Mouse (Mus musculus) Patski (cell line): ENCODE results near the gene Thop1. TPM values are rescaled to one million over a fixed set of nuclear protein-coding genes. Genes with fewer than 3 reads are reported as not detected.

Experiments
- ATAC-seq: fragments of 100-300 bp; one replicate; pipeline ENCODE4 v1.8.0; 2021
- CTCF ChIA-PET: fragments of 350-600 bp; sonication (Branson Sonifier 250); formaldehyde crosslinking; loops from one replicate; lab custom pipeline; 2022; ENCODE audit warnings: inconsistent platforms; lab: Charles Lee
- POLR2A ChIA-PET: fragments of 350-600 bp; sonication (Branson Sonifier 250); formaldehyde crosslinking; loops from one replicate; lab custom pipeline; 2022; ENCODE audit warnings: antibody characterized with exemption, inconsistent platforms; lab: Charles Lee
- DNase-seq: peaks from one replicate; pipeline ENCODE4 v3.0.0-alpha.2; 2011; ENCODE audit warnings: low read depth, low spot score
- H3K27me3 ChIP-seq: fragments of 371-371 bp; one replicate; pipeline ENCODE4 v1.5.1; 2021
- CTCF ChIP-seq: fragments of 100-300 bp; IDR thresholded peaks from one replicate; pipeline ENCODE4 v1.5.1; 2021
- in situ Hi-C: fragments of 300-500 bp; cut with MboI; formaldehyde crosslinking; loops from 3 replicates; pipeline ENCODE4 v1.11.1; 2018; ENCODE audit warnings: low pct_unique_long_range_greater_than_20kb, mixed read lengths
- polyA plus RNA-seq: library from polyadenylated mRNA; unstranded; gene quantifications from one replicate; pipeline ENCODE4 v1.2.3, GENCODE M21; 2021

The Thop1 gene
- polyA plus RNA-seq, 1 experiment from 2014 or later: 43.3 TPM

- H3K27me3 ChIP-seq: no peaks in the 10 kb centered on the region
- ChIA-PET POLR2A (interaction anchor here (0.7 to 1.3 kb wide), 2 partner anchors 13 to 26 kb away, joined by 3 to 4 read pairs; no protein-coding TSS in a partner anchor), CTCF (interaction anchor here (1.3 kb wide), 1 partner anchor 10 kb away, joined by 3 read pairs; no protein-coding TSS in a partner anchor)
- ATAC-seq: peak; percentile 67
- DNase-seq: peak; percentile 25
- TF ChIP-seq CTCF: no peak
- in situ Hi-C loops: no loop called here
These were observed 36.4 kb downstream of the Thop1 start for GRCm38 (mm10) chr10:81106113-81106721.

GRCm38 (mm10) chr10:81112946-81113345 is 43.1 kb downstream of the Thop1 start:
- TF ChIP-seq CTCF: no peak
- ChIA-PET POLR2A (no interaction called here), CTCF (no interaction called here)
- DNase-seq (no peak), ATAC-seq (no peak)
- H3K27me3 ChIP-seq: no peaks in the 10 kb centered on the region
- in situ Hi-C loops: no loop called here

DNA sequence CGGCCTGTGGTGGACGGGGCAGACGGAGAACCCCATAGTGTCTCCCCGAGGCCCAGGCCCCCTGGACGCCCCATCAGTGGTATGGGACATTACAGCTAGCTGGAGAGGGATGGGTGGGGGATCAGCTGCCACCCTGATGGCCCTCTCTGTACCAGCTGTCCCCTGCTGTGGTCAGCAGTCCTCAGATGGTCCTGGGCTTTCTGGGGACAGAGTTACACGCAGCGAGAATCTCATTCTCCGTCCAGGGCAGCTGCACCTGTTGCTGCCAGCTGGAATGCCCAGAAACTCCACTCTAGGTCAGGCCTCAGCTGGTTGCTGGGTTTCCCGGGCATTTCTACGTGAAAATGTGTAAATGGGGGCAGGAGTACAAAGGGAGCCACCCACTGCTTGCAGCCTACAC is 49.8 kb downstream of the Thop1 start:
- POLR2A ChIA-PET: interaction anchor here (1.3 to 1.6 kb wide), 2 partner anchors 8 to 14 kb away, joined by 3 to 4 read pairs; partner anchors contain the start of gene Map2k2
- in situ Hi-C loops: no loop called here
- CTCF ChIA-PET: no interaction called here
- no peak for DNase-seq
- H3K27me3 ChIP-seq: no peaks in the 10 kb centered on the region
- no peak for ATAC-seq
- no peak for TF ChIP-seq CTCF

DNA sequence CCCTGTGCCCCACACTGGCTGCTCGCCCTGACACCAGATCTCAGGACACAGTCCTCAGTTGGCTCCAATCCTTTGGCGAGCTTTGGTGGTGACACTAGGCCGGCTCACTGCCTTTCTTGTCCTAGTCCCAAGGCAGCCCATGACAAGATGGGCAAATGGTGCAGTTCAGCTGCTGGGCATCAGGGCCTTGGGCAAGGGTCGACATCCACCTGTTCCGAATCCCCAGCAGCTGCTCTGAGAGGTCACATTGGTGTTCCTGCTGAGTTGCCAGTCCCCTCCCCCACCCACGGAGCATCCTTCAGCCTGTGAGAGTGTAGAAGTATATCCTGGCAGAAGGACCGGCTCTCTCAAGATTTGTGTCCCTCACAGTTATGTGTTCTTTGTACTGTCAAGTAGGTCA is 50.8 kb downstream of the Thop1 start:
- H3K27me3 ChIP-seq: no peaks in the 10 kb centered on the region
- ChIA-PET POLR2A (interaction anchor here (1.6 kb wide), 1 partner anchor 7 kb away, joined by 3 read pairs; no protein-coding TSS in a partner anchor), CTCF (no interaction called here)
- TF ChIP-seq CTCF: no peak
- ATAC-seq: no peak
- in situ Hi-C loops: no loop called here
- DNase-seq: no peak

GRCm38 (mm10) chr10:81122889-81123288 is 53.1 kb downstream of the Thop1 start:
- POLR2A ChIA-PET: no interaction called here

DNA sequence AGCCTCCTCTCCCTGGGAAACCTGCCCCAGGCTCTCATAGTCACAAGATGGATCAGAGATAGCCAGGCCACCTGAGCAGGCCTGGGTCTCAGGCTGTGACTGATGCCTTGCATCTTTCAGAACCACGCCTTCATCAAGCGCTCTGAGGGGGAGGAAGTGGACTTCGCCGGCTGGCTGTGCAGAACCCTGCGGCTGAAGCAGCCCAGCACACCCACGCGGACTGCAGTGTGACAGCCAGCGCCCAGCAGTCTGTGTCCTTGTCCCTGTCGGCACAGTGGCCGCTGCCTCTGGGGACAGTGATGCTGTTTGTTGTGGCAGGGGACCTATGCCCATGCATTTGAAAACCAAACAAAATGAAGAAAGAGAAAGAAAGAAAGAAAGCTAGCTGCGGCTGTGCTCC is 53.7 kb downstream of the Thop1 start:
- H3K27me3 ChIP-seq: no peaks in the 10 kb centered on the region
- ATAC-seq (no peak), DNase-seq (no peak)
- no peak for TF ChIP-seq CTCF
- CTCF ChIA-PET: no interaction called here
- in situ Hi-C loops: no loop called here
- POLR2A ChIA-PET: no interaction called here

More at GRCm38 (mm10) chr10:81122889-81123288, 53.1 kb downstream of the Thop1 start:
- DNase-seq (no peak), ATAC-seq (no peak)
- TF ChIP-seq CTCF: no peak
- CTCF ChIA-PET: no interaction called here
- no peaks in the 10 kb centered on the region for H3K27me3 ChIP-seq
- in situ Hi-C loops: no loop called here

Other genes with a start within 250 kb of the Thop1 start
- gene Oaz1, start 243.4 kb upstream of the Thop1 start, polyA plus RNA-seq: 618 TPM
- gene Lingo3, start 226.0 kb upstream of the Thop1 start, polyA plus RNA-seq: 0.10 TPM
- 77.8 TPM for gene Lsm7, start 214.8 kb upstream of the Thop1 start, polyA plus RNA-seq
- gene Sppl2b, start 214.8 kb upstream of the Thop1 start, polyA plus RNA-seq: 36.8 TPM
- gene Tmprss9, start 198.2 kb upstream of the Thop1 start, polyA plus RNA-seq: 0.04 TPM
- gene Timm13, start 169.1 kb upstream of the Thop1 start, polyA plus RNA-seq: 253 TPM
- gene Lmnb2, start 151.8 kb upstream of the Thop1 start, polyA plus RNA-seq: 24.7 TPM
- 53.8 TPM for gene Gadd45b, start 140.0 kb upstream of the Thop1 start, polyA plus RNA-seq
- gene Gng7, start 55.1 kb upstream of the Thop1 start, polyA plus RNA-seq: 7.2 TPM
- gene Diras1, start 44.4 kb upstream of the Thop1 start, polyA plus RNA-seq: 0.33 TPM
- 14.3 TPM for gene Slc39a3, start 32.6 kb upstream of the Thop1 start, polyA plus RNA-seq
- gene Sgta, start 9.9 kb upstream of the Thop1 start, polyA plus RNA-seq: 129 TPM
- 0.08 TPM for gene Creb3l3, start 28.8 kb downstream of the Thop1 start, polyA plus RNA-seq
- gene Map2k2, start 35.9 kb downstream of the Thop1 start, polyA plus RNA-seq: 150 TPM
- gene Zbtb7a, start 65.2 kb downstream of the Thop1 start, polyA plus RNA-seq: 40.6 TPM
- 33.9 TPM for gene Pias4, start 97.9 kb downstream of the Thop1 start, polyA plus RNA-seq
- 1,798 TPM for gene Eef2, start 106.6 kb downstream of the Thop1 start, polyA plus RNA-seq
- gene Dapk3, start 113.0 kb downstream of the Thop1 start, polyA plus RNA-seq: 82.0 TPM
- gene 4930442H23Rik, start 113.8 kb downstream of the Thop1 start, polyA plus RNA-seq: 0.50 TPM
- 0.14 TPM for gene Nmrk2, start 132.0 kb downstream of the Thop1 start, polyA plus RNA-seq
- gene Atcay, start 160.8 kb downstream of the Thop1 start, polyA plus RNA-seq: 0.04 TPM
- 11.7 TPM for gene Zfr2, start 163.1 kb downstream of the Thop1 start, polyA plus RNA-seq
- gene Matk, start 182.9 kb downstream of the Thop1 start, polyA plus RNA-seq: 1.5 TPM
- gene Mrpl54, start 196.9 kb downstream of the Thop1 start, polyA plus RNA-seq: 98.3 TPM
- 71.4 TPM for gene Apba3, start 196.9 kb downstream of the Thop1 start, polyA plus RNA-seq
- 6.5 TPM for gene Tjp3, start 221.5 kb downstream of the Thop1 start, polyA plus RNA-seq
- 51.5 TPM for gene Pip5k1c, start 222.9 kb downstream of the Thop1 start, polyA plus RNA-seq